10 mouse cellular contexts compared by ENCODE assay signal in the genomic region with DNA sequence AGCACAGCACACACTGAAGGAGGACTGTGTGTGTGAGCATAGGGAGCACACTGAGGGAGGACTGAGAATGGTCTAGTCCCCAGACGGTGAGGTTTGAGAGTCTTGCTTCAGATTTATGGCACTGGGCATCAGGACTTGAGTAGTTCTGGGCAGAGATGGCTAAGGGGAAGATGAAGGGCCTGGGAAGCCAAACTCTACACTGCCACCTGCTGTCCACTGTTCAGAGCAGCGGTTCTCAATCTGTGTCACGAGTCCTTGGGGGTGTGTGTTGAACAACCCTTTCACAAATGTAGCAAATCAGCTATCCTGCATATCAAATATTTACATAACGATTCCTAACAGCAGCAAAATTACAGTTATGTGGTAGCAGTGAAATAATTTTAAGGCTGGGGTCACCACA. TPM values are rescaled to one million over a fixed set of nuclear protein-coding genes. Genes with fewer than 3 reads are reported as not detected.
DNase-seq lines count a peak whose midpoint lies in the region; ATAC-seq and TF ChIP-seq lines count a peak whose summit lies in the region.
"Had no signal": no experiment of that assay in that cellular context is flagged by ENCODE, and none has a peak within 500 bp of the region (broad histone marks: within the 10 kb centered on the region; RNA-seq: fewer than 3 reads in every experiment).

No protein-coding gene starts in this region.

- H3K4me2 ChIP-seq in intestine, postnatal 0 days (replicated peaks; ENCODE audit: low read depth), result no peak overlapping the region
- H3K4me2 ChIP-seq in intestine, embryonic 16.5 days (ENCODE audit: low read depth, low read length), result no peak overlapping the region
- H3K4me2 ChIP-seq: embryonic facial prominence, embryonic 12.5 days; liver, embryonic 15.5 days had no signal

- TF ChIP-seq CTCF in intestine, postnatal 0 days (IDR thresholded peaks at IDR 0.05; ENCODE audit: low read depth), result peak; percentile 89
- peak; percentile 79 for TF ChIP-seq CTCF in cerebellum, adult 2 months (IDR thresholded peaks at IDR 0.05; ENCODE audit: borderline replicate concordance, insufficient read depth, low read depth, low read length)
- no peak for TF ChIP-seq CTCF in thymus, adult 2 months (IDR thresholded peaks at IDR 0.05; ENCODE audit: borderline replicate concordance, control insufficient read depth, extremely low read depth, insufficient read depth, low read length, poor library complexity)

- H3K27me3 ChIP-seq in intestine, postnatal 0 days (replicated peaks; ENCODE audit: control insufficient read depth, insufficient read depth, low read length), result no peaks in the 10 kb centered on the region
- H3K27me3 ChIP-seq in intestine, embryonic 16.5 days (replicated peaks; ENCODE audit: control insufficient read depth, insufficient read depth, low read length), result no peaks in the 10 kb centered on the region
- no peaks in the 10 kb centered on the region for H3K27me3 ChIP-seq in cerebellum, adult 2 months (ENCODE audit: control insufficient read depth, insufficient read depth, low read length)
- no peaks in the 10 kb centered on the region for H3K27me3 ChIP-seq in thymus, adult 2 months (ENCODE audit: control insufficient read depth, insufficient read depth, low read length)
- H3K27me3 ChIP-seq: embryonic facial prominence, embryonic 12.5 days; liver, embryonic 15.5 days had no signal

- H3K9ac ChIP-seq in intestine, postnatal 0 days (ENCODE audit: low read depth, low read length), result no peak overlapping the region
- H3K9ac ChIP-seq in intestine, embryonic 16.5 days (ENCODE audit: low read depth, low read length), result no peak overlapping the region
- H3K9ac ChIP-seq: embryonic facial prominence, embryonic 12.5 days; liver, embryonic 15.5 days had no signal

- no peak for TF ChIP-seq POLR2A in cerebellum, adult 2 months (IDR thresholded peaks at IDR 0.05; ENCODE audit: borderline replicate concordance, insufficient read depth, low read length)
- TF ChIP-seq POLR2A in thymus, adult 2 months (IDR thresholded peaks at IDR 0.05; ENCODE audit: control insufficient read depth, extremely low read depth, insufficient read depth, low read length, poor library complexity), result no peak

- H3K4me3 ChIP-seq in intestine, postnatal 0 days (ENCODE audit: low read depth, low read length), result no peak overlapping the region
- no peak overlapping the region for H3K4me3 ChIP-seq in intestine, embryonic 16.5 days (ENCODE audit: low read length)
- H3K4me3 ChIP-seq in cerebellum, adult 2 months (replicated peaks; ENCODE audit: insufficient read depth, low read depth, low read length), result no peak overlapping the region
- no peak overlapping the region for H3K4me3 ChIP-seq in thymus, adult 2 months (ENCODE audit: control insufficient read depth, insufficient read depth, low read length)
- H3K4me3 ChIP-seq: embryonic facial prominence, embryonic 12.5 days; liver, embryonic 15.5 days had no signal

- H3K9me3 ChIP-seq in intestine, postnatal 0 days (ENCODE audit: control insufficient read depth), result no peaks in the 10 kb centered on the region
- no peaks in the 10 kb centered on the region for H3K9me3 ChIP-seq in intestine, embryonic 16.5 days (ENCODE audit: control insufficient read depth, low read length)
- H3K9me3 ChIP-seq: embryonic facial prominence, embryonic 12.5 days; liver, embryonic 15.5 days had no signal

- 0 out of 2 replicates have a peak, but pooled peaks have one; percentile 18 for ATAC-seq in intestine, postnatal 0 days
- no peak for ATAC-seq in intestine, embryonic 16.5 days

- 20% methylated on average over 4 of the region's 4 CpGs for WGBS in intestine, postnatal 0 days
- WGBS in intestine, embryonic 16.5 days, result 20% methylated on average over 4 of the region's 4 CpGs
- 23% methylated on average over 4 of the region's 4 CpGs for WGBS in cerebellum, adult 2 months
- 25% methylated on average over 4 of the region's 4 CpGs for WGBS in thymus, adult 2 months

- H3K4me1 ChIP-seq in intestine, postnatal 0 days (replicated peaks; ENCODE audit: control insufficient read depth, insufficient read depth, low read length), result 0 out of 2 replicates have a peak, but pooled peaks cover 6% of the 10 kb centered on the region
- peaks cover 17% of the 10 kb centered on the region for H3K4me1 ChIP-seq in intestine, embryonic 16.5 days (ENCODE audit: control insufficient read depth, insufficient read depth, low read length)
- H3K4me1 ChIP-seq in cerebellum, adult 2 months (ENCODE audit: control insufficient read depth, insufficient read depth, low read length), result peaks cover 54% of the 10 kb centered on the region
- H3K4me1 ChIP-seq in thymus, adult 2 months (replicated peaks; ENCODE audit: control insufficient read depth, insufficient read depth, low read length), result peaks cover 31% of the 10 kb centered on the region

- H3K27ac ChIP-seq in intestine, postnatal 0 days (ENCODE audit: low read depth, low read length), result no peak overlapping the region
- no peak overlapping the region for H3K27ac ChIP-seq in intestine, embryonic 16.5 days (ENCODE audit: low read length)
- H3K27ac ChIP-seq in cerebellum, adult 2 months (ENCODE audit: insufficient read depth, low read length), result no peak overlapping the region
- no peak overlapping the region for H3K27ac ChIP-seq in thymus, adult 2 months (ENCODE audit: control insufficient read depth, insufficient read depth, low read length)
- H3K27ac ChIP-seq: embryonic facial prominence, embryonic 12.5 days; liver, embryonic 15.5 days had no signal

- peaks cover 68% of the 10 kb centered on the region for H3K36me3 ChIP-seq in intestine, postnatal 0 days (ENCODE audit: control insufficient read depth, insufficient read depth)
- no peaks in the 10 kb centered on the region; the same call in 1 of the 2 replicates for H3K36me3 ChIP-seq in intestine, embryonic 16.5 days (ENCODE audit: control insufficient read depth, insufficient read depth, low read length)
- no peaks in the 10 kb centered on the region for H3K36me3 ChIP-seq in thymus, adult 2 months (ENCODE audit: control insufficient read depth, insufficient read depth, low read length)

- DNase-seq in ES-CJ7 (ENCODE audit: low read depth, low spot score), result peak; percentile 65
- peak; percentile 70 to 72 for DNase-seq in cerebellum, adult 2 months
- peak; percentile 70 for DNase-seq in gastrocnemius, postnatal 10 days
- DNase-seq in layer of hippocampus, adult 9-11 months, result peak; percentile 56
- DNase-seq in mesoderm, embryonic 11.5 days (ENCODE audit: low read depth, low spot score), result peak; percentile 74
- DNase-seq in thymus, adult 2 months, result peak; percentile 71

RNA-seq across cellular contexts. Expression of gene D10Jhu81e, which starts 5.7 kb away (rescaled TPM):
- polyA plus RNA-seq in intestine, postnatal 0 days (2015; fragmentation: Nextera tagmentation; extraction: Ambion mirVana), result 21.9 and 23.9 TPM in 2 replicates
- 43.8 and 45.7 TPM in 2 replicates for polyA plus RNA-seq in intestine, embryonic 16.5 days (2015; fragmentation: Nextera tagmentation; extraction: Ambion mirVana)
- polyA plus RNA-seq in cerebellum, adult 2 months (2012; rRNA removed), result 169 and 172 TPM in 2 replicates
- 100 to 1,000 TPM; 119 to 143 TPM for total RNA-seq in gastrocnemius, postnatal 10 days (2021)
- polyA plus RNA-seq in thymus, adult 2 months (2012; rRNA removed), result 148 and 156 TPM in 2 replicates

RNA-seq across cellular contexts. Expression of gene Pwp2, which starts 21.0 kb away (rescaled TPM):
- 4.2 TPM in 2 replicates for polyA plus RNA-seq in intestine, postnatal 0 days (2015; fragmentation: Nextera tagmentation; extraction: Ambion mirVana)
- 15.5 TPM in 2 replicates for polyA plus RNA-seq in intestine, embryonic 16.5 days (2015; fragmentation: Nextera tagmentation; extraction: Ambion mirVana)
- 17.2 and 17.8 TPM in 2 replicates for polyA plus RNA-seq in cerebellum, adult 2 months (2012; rRNA removed)
- 1 to 10 TPM; 8.6 to 8.8 TPM for total RNA-seq in gastrocnemius, postnatal 10 days (2021)
- 16.4 and 17.1 TPM in 2 replicates for polyA plus RNA-seq in thymus, adult 2 months (2012; rRNA removed)
